Mouse (Mus musculus) heart, adult 11 months (tissue): ENCODE measurements at regions not wholly inside any gene's neighbourhood (a gene's known extent, or its start where the extent isn't known, plus 50 kb on each side); places are given as distances from the start of the nearest gene placed in this dataset.

Experiments used
- DNase-seq: peaks from one replicate; pipeline ENCODE4 v3.0.0; 2022

DNA sequence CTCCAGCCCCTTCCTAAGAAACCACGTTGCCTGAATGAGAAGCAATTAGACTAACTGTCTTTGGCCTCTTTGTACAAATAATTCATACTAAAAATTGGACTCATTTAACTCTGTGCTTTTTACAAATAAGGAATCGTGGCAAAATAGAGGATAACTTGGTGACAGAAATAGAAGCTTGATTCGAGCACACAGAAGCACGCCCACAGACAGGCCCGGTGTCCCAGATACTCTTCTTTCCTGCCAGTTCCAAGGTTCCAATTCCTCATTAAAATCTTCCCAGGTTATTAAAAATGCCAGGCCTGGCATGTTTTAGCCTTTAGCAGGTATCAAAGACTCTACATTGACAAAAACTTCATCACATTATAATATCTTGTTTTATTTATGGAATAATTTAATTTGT lies 96.2 kb upstream of the Rxylt1 start:
- DNase-seq: no peak

DNA sequence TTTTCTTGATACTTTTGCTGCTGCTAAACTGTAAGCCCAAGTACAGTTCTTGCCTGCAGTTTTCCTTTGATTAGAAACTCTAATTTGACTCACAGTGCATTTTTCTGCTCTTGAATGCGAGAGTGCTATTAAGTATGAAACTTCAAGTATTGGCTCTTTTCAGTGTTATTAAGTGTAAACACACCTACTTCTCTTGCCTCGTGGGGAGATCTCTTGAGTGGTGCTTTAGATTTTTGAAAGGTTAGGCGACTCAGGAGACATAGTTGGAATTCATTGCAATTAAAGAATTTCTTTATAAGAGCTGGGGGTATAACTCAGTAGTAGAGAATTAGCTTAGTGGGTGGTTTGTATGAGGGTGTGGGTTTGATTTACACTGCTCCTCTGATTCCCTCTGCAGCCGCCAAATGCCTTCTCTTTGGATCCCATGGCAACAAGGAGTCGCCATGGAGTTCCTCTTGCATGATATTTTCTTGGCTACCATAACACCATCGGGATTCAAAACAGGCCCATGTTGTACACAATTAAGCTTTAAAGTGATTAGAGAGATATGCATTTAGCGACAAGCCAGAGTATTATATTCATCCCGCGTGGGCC lies 88.1 kb upstream of the Rxylt1 start:
- no peak for DNase-seq

DNA sequence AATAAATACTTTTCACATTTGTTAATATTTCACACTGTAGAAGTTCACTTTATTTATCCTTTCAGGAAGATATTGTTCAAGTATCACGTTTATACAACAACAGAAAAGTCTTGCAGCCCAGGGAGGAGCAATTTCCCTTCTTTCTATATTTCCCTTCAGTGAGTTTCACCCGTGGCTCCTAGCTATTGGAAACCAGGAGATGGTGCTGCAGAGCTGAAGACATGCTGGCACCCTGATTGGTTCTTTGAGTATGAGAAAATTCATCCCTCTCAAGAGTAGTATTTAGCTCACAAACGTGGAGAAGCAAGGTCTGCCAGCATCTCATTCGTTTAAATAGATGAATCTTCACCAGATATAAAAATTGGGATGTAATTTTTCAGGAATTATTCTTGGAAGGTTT lies 85.9 kb upstream of the Rxylt1 start:
- DNase-seq: no peak

DNA sequence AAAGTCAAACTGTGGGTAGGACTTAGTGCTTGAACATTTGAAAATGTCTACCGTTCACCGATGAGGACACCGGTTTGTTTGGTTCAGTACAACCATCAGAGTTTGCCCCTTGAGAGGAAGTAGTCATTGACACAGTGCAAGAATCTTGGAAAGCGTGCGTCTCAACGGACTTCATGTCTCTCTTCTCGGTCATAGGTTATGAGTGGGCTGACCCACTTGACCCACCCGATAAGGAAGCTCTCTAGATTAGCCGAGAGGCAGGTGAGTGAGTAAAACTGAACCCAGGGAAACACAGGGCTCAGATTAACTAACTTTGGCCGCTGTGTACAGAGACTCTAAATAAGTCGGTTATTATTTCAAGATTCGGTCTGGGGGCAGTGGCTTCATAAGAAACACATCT lies 51.9 kb upstream of the Rxylt1 start:
- no peak for DNase-seq

DNA sequence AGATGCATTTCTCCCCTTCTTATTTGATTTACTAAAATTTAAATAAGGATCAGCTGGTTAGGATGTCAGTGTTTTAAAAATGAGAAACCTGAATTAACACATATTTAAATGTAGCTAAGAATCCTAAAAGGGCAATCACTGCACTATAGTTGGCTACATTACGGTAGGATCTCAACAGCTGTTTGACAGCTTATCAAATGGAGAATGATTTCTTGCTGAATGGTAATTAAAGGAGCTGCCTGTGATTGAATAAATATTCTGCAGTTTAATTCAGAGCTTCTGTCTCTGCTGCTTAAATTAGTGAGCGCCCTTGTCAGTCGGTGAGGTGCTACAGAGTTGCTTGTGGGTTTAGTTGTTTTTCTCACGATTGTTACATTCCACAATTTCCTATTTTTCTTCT lies 51.4 kb upstream of the Rxylt1 start:
- DNase-seq: no peak
